Mouse (Mus musculus) ES-E14 (cell line): Measurements from ENCODE around the gene Syna.

Source experiments
- CHD2 ChIP-seq: IDR thresholded peaks from 2 replicates; pipeline ENCODE4 v1.6.1; 2014; ENCODE audit warnings: mild to moderate bottlenecking, low read depth, low read length, inconsistent platforms
- MAFK ChIP-seq: IDR thresholded peaks from 2 replicates; pipeline ENCODE4 v1.6.1; 2014; ENCODE audit warnings: mild to moderate bottlenecking, low read depth, low read length, inconsistent platforms; ENCODE audit not compliant: insufficient read depth
- ZC3H11A ChIP-seq: IDR thresholded peaks from 2 replicates; pipeline ENCODE4 v1.6.1; 2012; ENCODE audit warnings: low read depth, mild to moderate bottlenecking, inconsistent platforms, low read length, borderline replicate concordance

DNA sequence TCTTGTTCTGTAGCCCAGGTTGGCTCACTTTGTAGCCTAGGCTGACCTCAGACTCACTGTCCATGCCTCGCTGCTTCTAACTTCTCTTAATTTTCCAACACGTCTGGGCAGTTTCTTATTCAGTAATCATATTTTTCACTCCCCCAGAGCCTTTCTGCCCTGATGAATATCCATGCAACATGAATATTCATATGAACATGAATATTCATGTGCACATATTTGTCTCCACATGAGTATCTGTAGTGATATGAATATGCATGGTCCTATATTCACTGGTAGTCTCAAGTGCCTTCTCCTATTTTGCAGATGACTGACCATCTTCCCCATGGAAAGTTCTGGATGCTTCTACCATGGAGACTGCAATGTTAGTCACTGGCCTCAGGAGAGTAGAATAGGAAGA, 38.8 kb downstream of the Syna start:
- TF ChIP-seq MAFK (no peak), ZC3H11A (no peak), CHD2 (no peak)
